Mouse (Mus musculus): Measurements from ENCODE around the gene Coch.

DNA sequence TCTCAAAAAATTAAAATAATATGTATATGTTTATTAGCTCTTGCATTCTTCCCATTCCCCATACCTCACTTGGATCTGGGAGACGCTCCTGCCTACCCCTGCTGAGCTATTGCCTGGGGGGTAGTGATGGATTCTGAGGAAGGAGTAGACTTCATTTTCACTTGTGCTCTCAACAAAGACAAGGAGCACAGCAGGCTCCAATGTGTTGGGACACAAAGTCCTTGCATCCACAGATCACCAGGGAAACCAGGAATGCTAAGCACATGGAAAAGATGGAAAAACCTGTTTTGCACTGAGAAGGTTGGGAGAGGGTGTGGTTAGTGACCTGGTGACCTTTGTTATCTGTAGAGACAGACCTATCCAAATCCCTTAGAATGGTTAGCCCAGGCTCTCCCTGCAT, 38.1 kb upstream of the Coch start:
- TF ChIP-seq CTCF (IDR thresholded peaks at IDR 0.05; ENCODE audit: control insufficient read depth, insufficient read depth, low read length) (no peak), POLR2A (IDR thresholded peaks at IDR 0.05; ENCODE audit: borderline replicate concordance, control insufficient read depth, low read depth, low read length) (no peak)
